Mouse (Mus musculus): ENCODE data around the gene Trpv3. TPM values are rescaled to one million over a fixed set of nuclear protein-coding genes. Genes with fewer than 3 reads are reported as not detected.

Trpv3 gene
- total and polyA plus RNA-seq, 2 experiments from 2014 or later: 0.24 to 0.52 TPM

DNA sequence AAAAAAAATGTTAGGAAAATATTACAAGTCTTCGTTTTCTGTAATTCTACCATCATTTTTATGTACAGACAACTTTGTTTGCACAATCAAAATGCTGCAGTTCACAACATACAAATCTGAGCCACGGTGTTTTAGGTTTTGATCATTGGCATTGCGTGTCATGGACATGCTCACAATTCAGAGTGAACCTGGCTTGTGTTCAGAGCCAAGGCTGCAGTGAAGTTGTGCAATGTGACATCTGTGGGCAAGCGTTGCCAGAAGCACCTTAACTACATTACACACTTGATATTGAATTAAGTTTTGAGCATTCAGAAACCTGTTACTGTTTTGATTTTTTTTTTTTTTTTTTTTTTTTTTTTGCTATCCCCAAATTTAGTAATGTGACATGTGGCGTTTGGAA lies 37.1 kb upstream of the Trpv3 start:
- H3K4me2 ChIP-seq (ENCODE audit: low read depth, low read length): no peak overlapping the region
- no peak overlapping the region for H3K27ac ChIP-seq
- no peaks in the 10 kb centered on the region for H3K4me1 ChIP-seq (ENCODE audit: insufficient read depth, low read length)
- H3K9me3 ChIP-seq (ENCODE audit: low read length): no peaks in the 10 kb centered on the region
- 86% methylated on average over 5 of the region's 5 CpGs for WGBS
- H3K4me3 ChIP-seq (ENCODE audit: low read length): no peak overlapping the region
- H3K27me3 ChIP-seq (ENCODE audit: insufficient read depth, low read length): no peaks in the 10 kb centered on the region
- DNase-seq (ENCODE audit: low spot score) (no peak), ATAC-seq (no peak)
- TF ChIP-seq CTCF (IDR thresholded peaks at IDR 0.05; ENCODE audit: low read depth): no peak
- H3K36me3 ChIP-seq (ENCODE audit: insufficient read depth, low read length): no peaks in the 10 kb centered on the region
- H3K9ac ChIP-seq (replicated peaks; ENCODE audit: low read length): no peak overlapping the region

DNA sequence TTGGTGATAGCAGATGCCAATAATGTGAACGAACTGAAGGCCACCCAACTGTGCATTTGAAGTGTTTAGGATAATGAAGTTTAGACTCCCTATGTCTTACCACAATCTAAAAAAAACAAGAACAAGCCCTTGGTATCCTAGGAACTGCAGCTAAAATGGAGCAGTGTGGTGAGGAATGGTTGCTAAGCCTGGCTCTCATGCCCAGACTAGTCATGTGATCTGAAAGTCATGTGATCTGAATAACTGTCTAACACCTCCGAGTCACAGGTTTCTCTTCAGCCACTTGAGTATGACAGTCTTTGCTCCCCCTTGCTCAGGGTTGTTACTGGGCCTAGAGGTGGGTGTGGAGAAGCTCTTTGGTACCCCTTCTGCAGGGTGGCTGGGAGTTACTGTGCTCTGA lies 34.7 kb upstream of the Trpv3 start:
- H3K27ac ChIP-seq: no peak overlapping the region
- no peak for DNase-seq (ENCODE audit: low spot score)
- H3K9me3 ChIP-seq (ENCODE audit: low read length): no peaks in the 10 kb centered on the region
- H3K9ac ChIP-seq (replicated peaks; ENCODE audit: low read length): no peak overlapping the region
- H3K36me3 ChIP-seq (ENCODE audit: insufficient read depth, low read length): no peaks in the 10 kb centered on the region
- ATAC-seq: no peak
- TF ChIP-seq CTCF (IDR thresholded peaks at IDR 0.05; ENCODE audit: low read depth): no peak
- 65% methylated on average over 2 of the region's 2 CpGs for WGBS
- no peak overlapping the region for H3K4me3 ChIP-seq (ENCODE audit: low read length)
- no peak overlapping the region for H3K4me2 ChIP-seq (ENCODE audit: low read depth, low read length)
- H3K4me1 ChIP-seq (ENCODE audit: insufficient read depth, low read length): 0 out of 2 replicates have a peak, but pooled peaks cover 6% of the 10 kb centered on the region
- H3K27me3 ChIP-seq (ENCODE audit: insufficient read depth, low read length): no peaks in the 10 kb centered on the region

DNA sequence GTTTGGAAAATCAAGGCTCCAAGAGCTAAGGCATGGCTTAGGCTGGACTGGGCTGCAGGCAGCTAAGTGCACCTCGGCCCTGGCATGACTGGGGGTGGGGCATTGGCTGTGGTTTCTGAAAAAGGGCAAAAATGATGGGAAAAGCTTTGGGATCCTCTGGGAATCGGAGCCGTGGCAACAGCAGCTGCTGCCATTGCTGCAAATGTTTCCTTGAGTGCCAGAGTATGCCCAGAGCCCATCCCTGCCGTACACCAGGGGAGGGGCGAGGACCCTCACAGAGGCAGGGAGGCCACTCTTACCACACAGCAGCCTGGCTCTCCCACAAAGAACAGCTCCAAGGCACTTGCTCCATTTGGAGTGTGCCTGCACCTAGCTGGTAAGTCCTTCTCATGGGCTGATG lies 33.2 kb upstream of the Trpv3 start, which contains the start of gene Trpv1:
Trpv1 (plus strand) TSS at position 301 of the 400 bp plus-strand sequence.
- WGBS: 74% methylated on average over 5 of the region's 5 CpGs
- TF ChIP-seq CTCF (IDR thresholded peaks at IDR 0.05; ENCODE audit: low read depth): no peak
- H3K4me3 ChIP-seq (ENCODE audit: low read length): no peak within 1 kb of the TSS
- ATAC-seq (no peak), DNase-seq (ENCODE audit: low spot score) (peak; percentile 6)
- H3K4me2 ChIP-seq (ENCODE audit: low read depth, low read length): no peak within 1 kb of the TSS
- H3K27me3 ChIP-seq (ENCODE audit: insufficient read depth, low read length): no peaks in the 10 kb centered on the region
- H3K27ac ChIP-seq: no peak within 1 kb of the TSS
- H3K4me1 ChIP-seq (ENCODE audit: insufficient read depth, low read length): 0 out of 2 replicates have a peak, but pooled peaks cover 6% of the 10 kb centered on the region
- H3K9ac ChIP-seq (replicated peaks; ENCODE audit: low read length): no peak within 1 kb of the TSS
- H3K9me3 ChIP-seq (ENCODE audit: low read length): no peaks in the 10 kb centered on the region
- no peaks in the 10 kb centered on the region for H3K36me3 ChIP-seq (ENCODE audit: insufficient read depth, low read length)

DNA sequence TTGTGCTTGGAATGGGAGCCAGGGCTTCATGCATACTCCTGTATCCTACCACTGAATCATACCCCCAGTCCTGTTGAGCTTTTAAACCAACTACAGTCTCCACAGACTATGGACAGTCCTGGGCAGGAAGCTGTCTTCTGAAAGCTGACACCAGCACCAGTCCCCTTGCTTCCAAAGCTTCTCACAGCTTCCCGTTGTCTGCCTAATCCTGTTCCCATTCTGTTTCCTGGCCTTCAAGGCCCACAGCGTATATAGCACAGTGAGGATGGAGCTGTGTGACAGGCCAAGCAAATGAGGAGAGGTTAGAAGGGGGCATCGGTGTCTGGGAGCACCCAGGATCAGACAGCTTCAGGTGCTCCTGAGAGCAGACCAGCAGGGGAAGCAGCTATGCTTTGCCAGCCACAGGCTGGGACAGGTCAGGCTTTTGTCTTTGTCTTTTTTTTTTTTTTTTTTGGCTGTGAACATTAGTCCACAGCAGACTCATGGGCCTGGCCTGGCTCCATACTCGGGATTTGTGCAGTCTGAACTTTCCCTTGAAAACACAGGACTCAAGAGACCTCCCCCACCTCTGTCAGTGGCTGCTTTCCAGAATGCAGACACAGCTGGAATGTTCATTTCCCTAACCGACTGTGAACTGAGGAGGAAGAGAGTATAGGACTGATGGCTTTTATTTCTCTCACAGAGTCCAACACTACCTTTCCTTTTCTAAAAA lies 31.0 kb upstream of the Trpv3 start:
- Histone ChIP-seq H3K27ac (peak overlapping the region; percentile 42; the same call in 1 of the 2 replicates), H3K36me3 (ENCODE audit: insufficient read depth, low read length) (no peaks in the 10 kb centered on the region), H3K27me3 (ENCODE audit: insufficient read depth, low read length) (no peaks in the 10 kb centered on the region), H3K9ac (replicated peaks; ENCODE audit: low read length) (no peak overlapping the region), H3K4me1 (ENCODE audit: insufficient read depth, low read length) (0 out of 2 replicates have a peak, but pooled peaks cover 6% of the 10 kb centered on the region), H3K4me2 (ENCODE audit: low read depth, low read length) (no peak overlapping the region), H3K4me3 (ENCODE audit: low read length) (no peak overlapping the region), H3K9me3 (ENCODE audit: low read length) (no peaks in the 10 kb centered on the region)
- 23% methylated on average over 5 of the region's 5 CpGs for WGBS
- ATAC-seq (peak; percentile 57; the same call in 1 of the 2 replicates), DNase-seq (ENCODE audit: low spot score) (peak; percentile 68)
- no peak for TF ChIP-seq CTCF (IDR thresholded peaks at IDR 0.05; ENCODE audit: low read depth)

DNA sequence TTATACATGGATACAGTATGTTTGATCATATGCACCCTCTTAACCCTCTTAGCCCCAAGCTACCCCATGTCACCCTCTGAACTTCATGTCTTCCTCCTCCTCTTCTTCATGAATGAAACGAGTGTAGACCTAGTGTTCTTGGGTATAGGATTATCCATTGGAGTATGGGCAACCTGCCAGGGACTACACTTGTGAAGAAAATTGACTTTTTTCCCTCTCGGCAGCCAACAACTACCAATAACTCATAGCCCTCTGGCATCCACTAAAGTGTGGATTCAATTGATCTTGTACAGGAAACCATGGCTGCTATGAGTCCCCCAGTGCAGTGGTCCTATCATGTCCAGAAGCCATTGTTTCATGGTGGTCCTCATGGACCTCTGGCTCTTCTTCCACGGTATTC lies 30.5 kb upstream of the Trpv3 start:
- no peak for TF ChIP-seq CTCF (IDR thresholded peaks at IDR 0.05; ENCODE audit: low read depth)
- H3K36me3 ChIP-seq (ENCODE audit: insufficient read depth, low read length): no peaks in the 10 kb centered on the region
- no peak overlapping the region for H3K9ac ChIP-seq (replicated peaks; ENCODE audit: low read length)
- no peak overlapping the region for H3K4me3 ChIP-seq (ENCODE audit: low read length)
- ATAC-seq: no peak
- H3K4me2 ChIP-seq (ENCODE audit: low read depth, low read length): no peak overlapping the region
- H3K9me3 ChIP-seq (ENCODE audit: low read length): no peaks in the 10 kb centered on the region
- H3K4me1 ChIP-seq (ENCODE audit: insufficient read depth, low read length): 0 out of 2 replicates have a peak, but pooled peaks cover 6% of the 10 kb centered on the region
- 57% methylated on average over 3 of the region's 3 CpGs for WGBS
- DNase-seq (ENCODE audit: low spot score): no peak
- H3K27ac ChIP-seq: no peak overlapping the region
- no peaks in the 10 kb centered on the region for H3K27me3 ChIP-seq (ENCODE audit: insufficient read depth, low read length)

DNA sequence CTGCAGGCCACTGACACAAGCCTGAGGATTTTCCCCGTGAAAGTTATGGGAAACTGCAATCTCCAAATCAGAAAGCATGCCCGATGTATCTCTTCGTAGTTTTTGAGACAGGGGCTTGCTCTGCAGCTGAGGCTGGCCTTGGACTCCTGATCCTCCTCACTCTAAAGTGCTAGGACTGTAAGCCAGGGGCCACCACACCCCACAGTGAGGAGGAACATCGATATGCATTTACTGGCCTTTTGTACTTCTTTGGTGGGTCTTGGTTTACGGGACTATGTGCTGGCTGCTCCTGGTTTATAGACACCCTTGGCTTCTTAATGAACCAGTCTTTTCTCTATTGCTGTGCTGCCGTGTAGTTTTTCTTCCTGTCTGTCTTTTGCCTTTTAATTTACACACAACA lies 25.0 kb upstream of the Trpv3 start:
- H3K4me1 ChIP-seq (ENCODE audit: insufficient read depth, low read length): 0 out of 2 replicates have a peak, but pooled peaks cover under 1% of the 10 kb centered on the region
- WGBS: 81% methylated on average over 6 of the region's 6 CpGs
- H3K36me3 ChIP-seq (ENCODE audit: insufficient read depth, low read length): no peaks in the 10 kb centered on the region
- DNase-seq (ENCODE audit: low spot score) (no peak), ATAC-seq (no peak)
- H3K27me3 ChIP-seq (ENCODE audit: insufficient read depth, low read length): no peaks in the 10 kb centered on the region
- TF ChIP-seq CTCF (IDR thresholded peaks at IDR 0.05; ENCODE audit: low read depth): no peak
- H3K27ac ChIP-seq: no peak overlapping the region
- no peaks in the 10 kb centered on the region for H3K9me3 ChIP-seq (ENCODE audit: low read length)
- H3K4me2 ChIP-seq (ENCODE audit: low read depth, low read length): no peak overlapping the region
- no peak overlapping the region for H3K9ac ChIP-seq (replicated peaks; ENCODE audit: low read length)
- no peak overlapping the region for H3K4me3 ChIP-seq (ENCODE audit: low read length)

DNA sequence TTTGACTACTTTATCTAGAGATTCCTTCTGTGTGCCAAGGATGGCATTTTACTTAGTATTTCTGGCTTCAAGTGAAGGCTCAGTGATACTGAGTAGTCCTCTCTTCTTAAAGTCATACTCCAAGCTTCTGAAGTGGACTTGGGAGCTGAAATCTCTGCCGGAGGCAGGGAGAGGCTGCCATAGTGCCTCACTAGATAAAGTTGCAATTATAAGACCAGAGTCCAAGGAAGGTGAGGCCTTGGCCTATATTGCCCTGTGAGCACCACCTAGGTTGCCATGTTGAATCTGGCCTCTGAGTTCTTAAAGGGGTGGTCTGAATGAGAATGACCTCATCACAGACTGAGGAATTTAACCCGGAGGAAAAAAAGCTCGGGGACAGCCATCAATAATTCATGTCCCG lies 24.4 kb upstream of the Trpv3 start:
- H3K9ac ChIP-seq (replicated peaks; ENCODE audit: low read length): no peak overlapping the region
- no peaks in the 10 kb centered on the region for H3K4me1 ChIP-seq (ENCODE audit: insufficient read depth, low read length)
- no peaks in the 10 kb centered on the region for H3K27me3 ChIP-seq (ENCODE audit: insufficient read depth, low read length)
- no peak for TF ChIP-seq CTCF (IDR thresholded peaks at IDR 0.05; ENCODE audit: low read depth)
- H3K4me2 ChIP-seq (ENCODE audit: low read depth, low read length): no peak overlapping the region
- WGBS: 85% methylated on average over 4 of the region's 4 CpGs
- no peak for DNase-seq (ENCODE audit: low spot score)
- H3K4me3 ChIP-seq (ENCODE audit: low read length): no peak overlapping the region
- no peak overlapping the region for H3K27ac ChIP-seq
- no peak for ATAC-seq
- H3K36me3 ChIP-seq (ENCODE audit: insufficient read depth, low read length): no peaks in the 10 kb centered on the region
- H3K9me3 ChIP-seq (ENCODE audit: low read length): no peaks in the 10 kb centered on the region
